Mouse (Mus musculus) activated CD4-positive, CD25-positive, alpha-beta regulatory T cell (primary cell): ENCODE data around the gene AW146154. TPM values are rescaled to one million over a fixed set of nuclear protein-coding genes. Genes with fewer than 3 reads are reported as not detected.

ENCODE experiments used
- polyA plus RNA-seq, 2 experiments: library from polyadenylated mRNA; unstranded; fragments of 100-300 nt; shearing (Covaris generic); gene quantifications; one replicate each; pipeline ENCODE4 v1.2.1; 2017

The AW146154 gene
- 10 to 100 TPM; 12.1 to 13.2 TPM for polyA plus RNA-seq

GRCm38 (mm10) chr7:41499389-41500049 is at the start of gene AW146154, which contains the start of gene Gm20449:
AW146154 (minus strand) TSS chr7:41499890.
Gm20449 (minus strand) TSS chr7:41499417.

DNA sequence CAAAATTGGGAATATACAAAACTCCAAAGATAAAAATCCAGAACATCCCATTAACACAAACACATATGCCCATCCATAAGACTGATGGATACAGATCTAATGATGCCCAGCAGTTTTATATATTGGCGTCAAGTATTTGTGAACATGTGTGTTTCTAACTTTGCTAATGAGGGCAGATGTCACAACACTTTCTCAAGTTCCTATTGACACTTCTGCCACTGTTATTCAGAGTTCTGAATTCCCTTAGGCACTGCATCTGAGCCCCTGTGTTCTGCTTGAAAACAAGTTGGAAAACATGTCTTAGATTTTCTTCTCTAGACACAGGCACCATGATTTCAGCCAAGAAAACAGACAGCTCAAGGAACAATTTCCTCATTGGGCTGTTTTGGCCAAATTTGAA is 51.1 kb downstream of the AW146154 start, which contains the start of gene Vmn2r57:
TSS of gene Vmn2r57 (minus strand) at position 101 of the 400 bp plus-strand sequence.

Other genes starting within 250 kb of the AW146154 start
- 10 to 100 TPM; 34.5 to 35.6 TPM for gene AI987944, start 106.5 kb downstream of the AW146154 start, polyA plus RNA-seq
- under 1 TPM in 1 of 2 experiments, not detected in 1; 0.04 TPM for gene Vmn2r57, start 51.2 kb downstream of the AW146154 start, polyA plus RNA-seq
- under 1 TPM in 1 of 2 experiments, not detected in 1; 0.18 TPM for gene Gm20449, start 473 bp downstream of the AW146154 start, polyA plus RNA-seq
- gene Gm6871, start 73.8 kb upstream of the AW146154 start, polyA plus RNA-seq = under 1 TPM in 1 of 2 experiments, not detected in 1; 0.54 TPM
- 10 to 100 TPM; 20.1 to 21.4 TPM for gene 2610021A01Rik, start 99.3 kb upstream of the AW146154 start, polyA plus RNA-seq
- 10 to 100 TPM in 1 of 2 experiments, 1 to 10 TPM in 1; 9.5 to 12.5 TPM for gene Zfp788, start 133.3 kb upstream of the AW146154 start, polyA plus RNA-seq